Mouse (Mus musculus) heart, embryonic 16.5 days (tissue): ENCODE measurements around the gene Ptprm. TPM values are rescaled to one million over a fixed set of nuclear protein-coding genes. Genes with fewer than 3 reads are reported as not detected.

Experiments used
- ATAC-seq: fragments of 200-750 bp; cut with Nextera tagmentation; replicated peaks from 2 replicates; pipeline ENCODE4 v1.8.0; 2017; ENCODE audit warnings: moderate number of reproducible peaks; ENCODE audit not compliant: insufficient read depth, low FRiP score; ENCODE audit errors: extremely low read depth
- H3K27ac ChIP-seq: fragments of 300-500 bp; sonication (generic); 2 replicates; pipeline ENCODE4 v1.5.1; 2014; ENCODE audit warnings: mild to moderate bottlenecking, low read length, control low read depth, moderate library complexity
- H3K27me3 ChIP-seq: fragments of 300-500 bp; sonication (generic); 2 replicates; pipeline ENCODE4 v1.6.1; 2014; ENCODE audit warnings: low read length, mixed read lengths; ENCODE audit not compliant: control insufficient read depth, insufficient read depth
- H3K36me3 ChIP-seq: fragments of 300-500 bp; sonication (generic); 2 replicates; pipeline ENCODE4 v1.6.1; 2014; ENCODE audit not compliant: control insufficient read depth, insufficient read depth
- H3K4me1 ChIP-seq: fragments of 300-500 bp; sonication (generic); 2 replicates; pipeline ENCODE4 v1.6.1; 2014; ENCODE audit warnings: low read length, mixed read lengths; ENCODE audit not compliant: control insufficient read depth, insufficient read depth
- H3K4me2 ChIP-seq: fragments of 300-500 bp; sonication (generic); 2 replicates; pipeline ENCODE4 v1.6.1; 2014; ENCODE audit warnings: low read depth, mild to moderate bottlenecking, control low read depth, low read length
- H3K4me3 ChIP-seq: fragments of 300-500 bp; sonication (generic); 2 replicates; pipeline ENCODE4 v1.5.1; 2014; ENCODE audit warnings: mild to moderate bottlenecking, control low read depth, low read length
- H3K9ac ChIP-seq: fragments of 300-500 bp; sonication (generic); 2 replicates; pipeline ENCODE4 v1.6.1; 2014; ENCODE audit warnings: low read length, control low read depth
- H3K9me3 ChIP-seq: fragments of 300-500 bp; sonication (generic); replicated peaks from 2 replicates; pipeline ENCODE4 v1.6.1; 2016; ENCODE audit warnings: low read length; ENCODE audit not compliant: control insufficient read depth
- WGBS: fragments of 180-500 bp; shearing (Covaris S2); extraction: QIAGEN DNeasy Blood & Tissue Kit; methylation state at CpG from one replicate; pipeline ENCODE4 v1.1.7; 2014; 5-methylcytosine and 5-hydroxymethylcytosine counted together
- polyA plus RNA-seq: library from polyadenylated mRNA; unstranded; fragments of >200 nt; fragmentation: Nextera tagmentation; extraction: Ambion mirVana; gene quantifications from 2 replicates; pipeline ENCODE4 v1.2.1, GENCODE M21; 2015

Ptprm gene
- polyA plus RNA-seq, 1 experiment from 2014 or later: 12.8 TPM

DNA sequence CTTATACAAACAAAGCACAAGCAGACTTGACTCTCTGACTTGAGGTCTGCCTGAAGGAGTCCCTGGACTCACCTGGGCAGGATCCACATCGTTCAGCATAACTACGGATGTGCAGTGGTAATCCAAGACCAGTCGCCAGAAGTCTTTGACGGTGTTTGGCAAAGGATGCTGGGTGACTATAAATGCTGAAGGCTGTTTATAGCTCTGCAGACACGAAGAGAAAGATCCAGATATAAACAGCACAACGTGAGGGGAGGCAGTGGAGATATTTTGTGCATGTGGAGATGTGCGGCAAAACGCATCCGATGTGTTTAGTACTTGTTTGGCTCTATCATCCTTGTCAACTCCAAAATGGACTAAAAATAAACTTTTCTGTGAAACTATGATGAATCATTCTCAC, 666.1 kb downstream of the Ptprm start:
- Histone ChIP-seq H3K9me3 (no peaks in the 10 kb centered on the region), H3K4me2 (no peak overlapping the region), H3K9ac (no peak overlapping the region), H3K4me1 (no peaks in the 10 kb centered on the region), H3K27me3 (no peaks in the 10 kb centered on the region), H3K4me3 (no peak overlapping the region), H3K36me3 (no peaks in the 10 kb centered on the region), H3K27ac (no peak overlapping the region)
- ATAC-seq: no peak
- WGBS: 82% methylated on average over 9 of the region's 9 CpGs

DNA sequence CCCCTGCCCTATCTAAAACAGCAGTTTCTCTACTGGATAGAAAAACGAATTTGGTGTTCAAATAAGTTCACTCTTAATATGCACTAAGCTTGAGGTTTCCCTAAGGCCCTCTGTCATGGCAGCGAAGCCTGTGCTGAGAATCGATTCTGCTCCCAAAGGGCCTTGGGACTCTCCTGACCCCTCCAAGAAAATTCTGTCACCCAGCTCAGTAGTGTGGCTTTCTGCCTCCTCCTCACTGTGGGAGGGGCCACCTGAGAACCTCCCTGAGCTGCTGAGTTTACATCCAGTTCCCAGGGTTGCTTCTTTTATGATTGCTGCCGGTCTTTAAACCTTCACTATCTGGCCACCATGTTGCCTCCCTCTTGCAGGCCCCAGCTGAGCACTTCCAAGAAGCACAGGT, 666.7 kb downstream of the Ptprm start:
- Histone ChIP-seq H3K4me3 (no peak overlapping the region), H3K4me2 (no peak overlapping the region), H3K9ac (no peak overlapping the region), H3K9me3 (no peaks in the 10 kb centered on the region), H3K4me1 (no peaks in the 10 kb centered on the region), H3K27me3 (no peaks in the 10 kb centered on the region), H3K27ac (no peak overlapping the region), H3K36me3 (no peaks in the 10 kb centered on the region)
- WGBS: 71% methylated on average over 4 of the region's 4 CpGs
- no peak for ATAC-seq

DNA sequence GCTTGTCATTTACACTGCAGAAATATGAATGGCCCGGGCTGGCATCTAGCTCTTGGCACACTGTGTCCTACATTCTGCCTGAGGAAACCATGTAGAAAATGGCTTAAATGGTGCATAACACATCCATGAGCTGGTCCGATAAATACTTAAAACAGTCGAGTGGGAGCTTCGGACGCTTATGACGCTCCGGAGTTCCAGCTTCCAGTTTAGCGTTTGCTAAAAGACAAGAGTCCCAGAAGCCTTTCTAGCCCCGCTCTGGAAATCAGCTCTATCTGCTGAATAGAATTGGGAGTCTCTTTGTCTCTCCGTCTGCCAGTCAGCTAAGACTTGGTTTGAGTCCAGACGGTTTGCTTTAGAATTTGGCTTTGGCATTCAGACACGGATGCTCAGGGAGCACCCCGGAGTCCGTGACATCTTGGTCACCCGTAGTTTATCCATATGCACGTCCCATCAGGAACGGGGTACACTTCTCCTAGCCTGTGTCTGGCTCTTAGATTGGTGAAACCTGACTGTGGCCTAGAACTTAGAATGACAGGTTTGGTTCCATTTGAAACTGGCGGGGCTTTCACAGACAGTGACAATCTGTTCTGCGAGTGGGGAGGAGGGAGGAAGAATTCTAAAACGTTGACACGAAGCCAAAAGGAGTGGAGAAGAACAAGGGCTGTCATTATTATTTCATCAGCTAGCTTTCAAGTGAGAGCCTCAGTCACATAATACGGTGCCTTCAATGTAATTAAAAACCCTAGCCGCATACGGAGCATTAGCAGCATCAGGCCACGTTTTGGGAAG, 667.4 kb downstream of the Ptprm start:
- no peaks in the 10 kb centered on the region for H3K27me3 ChIP-seq
- H3K9me3 ChIP-seq: no peaks in the 10 kb centered on the region
- no peak overlapping the region for H3K27ac ChIP-seq
- H3K36me3 ChIP-seq: no peaks in the 10 kb centered on the region
- ATAC-seq: no peak
- H3K9ac ChIP-seq: no peak overlapping the region
- H3K4me1 ChIP-seq: no peaks in the 10 kb centered on the region
- H3K4me3 ChIP-seq: no peak overlapping the region
- WGBS: 84% methylated on average over 25 of the region's 25 CpGs
- H3K4me2 ChIP-seq: no peak overlapping the region

DNA sequence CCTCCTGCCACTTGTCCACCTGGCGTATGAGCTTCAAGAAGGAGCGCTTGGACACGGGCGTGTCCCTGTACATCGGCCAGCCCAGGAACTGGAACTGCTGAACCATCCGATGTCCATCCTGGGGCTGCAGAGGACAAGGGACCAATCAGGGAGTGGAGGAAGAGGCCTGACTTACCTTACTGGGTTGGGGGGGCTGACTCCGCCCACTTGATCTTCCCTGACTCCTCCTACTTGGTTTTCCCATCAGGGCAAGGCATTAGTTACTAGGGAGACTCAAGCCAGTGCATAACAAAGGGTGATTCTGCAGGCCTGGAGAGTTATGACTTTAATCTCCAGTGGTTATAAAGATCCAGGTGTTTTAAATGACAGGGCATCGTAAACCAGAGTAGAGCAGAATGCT, 670.8 kb downstream of the Ptprm start:
- Histone ChIP-seq H3K27me3 (no peaks in the 10 kb centered on the region), H3K9me3 (no peaks in the 10 kb centered on the region), H3K9ac (no peak overlapping the region), H3K36me3 (no peaks in the 10 kb centered on the region), H3K4me3 (no peak overlapping the region), H3K27ac (no peak overlapping the region), H3K4me2 (no peak overlapping the region), H3K4me1 (no peaks in the 10 kb centered on the region)
- WGBS: 78% methylated on average over 8 of the region's 8 CpGs
- no peak for ATAC-seq

DNA sequence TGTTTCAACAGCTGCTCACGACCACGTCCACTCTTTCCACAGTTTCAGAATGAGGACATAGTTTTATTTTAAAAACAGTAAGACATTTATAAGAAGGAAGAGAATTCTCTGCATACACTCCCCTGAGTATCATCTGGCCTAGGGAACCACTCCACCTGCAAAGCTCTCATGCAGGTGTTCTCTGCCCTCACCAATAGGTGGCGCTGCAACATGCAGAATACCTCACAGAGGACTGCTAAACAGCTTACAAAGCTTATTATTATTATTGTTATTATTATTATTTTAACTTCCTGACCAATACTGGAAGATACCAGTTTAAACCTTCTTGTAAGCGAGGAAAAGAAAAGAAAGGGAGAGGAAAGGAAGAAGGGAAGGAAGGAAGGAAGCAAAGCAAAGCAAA, 673.6 kb downstream of the Ptprm start:
- H3K9ac ChIP-seq: no peak overlapping the region
- H3K36me3 ChIP-seq: no peaks in the 10 kb centered on the region
- H3K4me3 ChIP-seq: no peak overlapping the region
- H3K27me3 ChIP-seq: no peaks in the 10 kb centered on the region
- no peaks in the 10 kb centered on the region for H3K9me3 ChIP-seq
- H3K4me2 ChIP-seq: no peak overlapping the region
- no peaks in the 10 kb centered on the region for H3K4me1 ChIP-seq
- H3K27ac ChIP-seq: no peak overlapping the region
- no peak for ATAC-seq
- WGBS: 23% methylated on average over 4 of the region's 4 CpGs

DNA sequence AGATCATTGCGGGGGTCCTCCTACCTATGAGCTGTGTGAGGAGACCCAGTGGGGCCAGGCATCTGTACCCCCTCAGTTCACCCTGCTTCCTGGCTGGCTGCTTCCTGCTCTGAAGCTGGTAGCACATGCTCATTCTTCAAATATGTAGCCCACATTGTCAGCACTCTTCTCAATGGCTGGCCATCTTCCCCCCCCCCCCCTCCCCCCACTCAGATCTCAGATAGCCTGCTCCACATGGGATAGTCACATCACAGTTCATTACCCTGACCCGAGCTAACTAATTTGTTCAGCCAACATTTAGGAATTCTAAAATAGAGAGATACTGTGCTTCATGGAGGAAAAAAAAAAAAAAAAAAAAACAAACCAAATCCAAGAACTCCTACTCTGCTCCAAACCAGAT, 679.6 kb downstream of the Ptprm start:
- Histone ChIP-seq H3K4me3 (no peak overlapping the region), H3K27ac (no peak overlapping the region), H3K9ac (no peak overlapping the region), H3K27me3 (no peaks in the 10 kb centered on the region), H3K9me3 (no peaks in the 10 kb centered on the region), H3K36me3 (no peaks in the 10 kb centered on the region), H3K4me2 (no peak overlapping the region), H3K4me1 (no peaks in the 10 kb centered on the region)
- WGBS: 68% methylated on average over 2 of the region's 2 CpGs
- no peak for ATAC-seq

DNA sequence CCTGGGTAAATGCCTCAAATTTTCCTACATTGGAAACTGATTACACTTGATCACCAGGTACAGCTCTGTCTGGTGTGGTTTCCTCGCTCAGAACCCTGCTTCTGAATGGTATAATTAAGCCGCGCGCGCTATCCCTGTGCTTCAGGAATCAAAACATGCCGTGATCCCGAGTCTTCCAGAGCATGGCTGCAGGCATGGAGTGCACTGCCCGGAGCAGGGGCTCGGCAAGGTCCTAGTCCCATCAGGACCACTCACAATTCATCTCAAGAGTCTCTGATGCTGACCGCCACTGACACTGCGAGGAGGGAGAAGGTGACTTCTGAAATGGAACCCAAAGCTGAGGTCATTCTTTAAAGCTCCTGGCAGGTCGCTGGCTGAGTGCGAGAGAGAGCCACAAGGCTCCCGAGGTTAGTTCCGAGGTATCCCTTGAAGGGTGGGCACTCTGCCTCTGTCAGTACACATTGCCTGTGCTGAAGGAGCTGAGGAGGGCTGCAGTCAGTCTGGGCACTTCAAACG, 682.5 kb downstream of the Ptprm start:
- Histone ChIP-seq H3K4me3 (no peak overlapping the region), H3K27me3 (no peaks in the 10 kb centered on the region), H3K9me3 (no peaks in the 10 kb centered on the region), H3K4me1 (no peaks in the 10 kb centered on the region), H3K36me3 (no peaks in the 10 kb centered on the region), H3K4me2 (no peak overlapping the region), H3K9ac (no peak overlapping the region), H3K27ac (no peak overlapping the region)
- ATAC-seq: no peak
- WGBS: 83% methylated on average over 16 of the region's 16 CpGs

DNA sequence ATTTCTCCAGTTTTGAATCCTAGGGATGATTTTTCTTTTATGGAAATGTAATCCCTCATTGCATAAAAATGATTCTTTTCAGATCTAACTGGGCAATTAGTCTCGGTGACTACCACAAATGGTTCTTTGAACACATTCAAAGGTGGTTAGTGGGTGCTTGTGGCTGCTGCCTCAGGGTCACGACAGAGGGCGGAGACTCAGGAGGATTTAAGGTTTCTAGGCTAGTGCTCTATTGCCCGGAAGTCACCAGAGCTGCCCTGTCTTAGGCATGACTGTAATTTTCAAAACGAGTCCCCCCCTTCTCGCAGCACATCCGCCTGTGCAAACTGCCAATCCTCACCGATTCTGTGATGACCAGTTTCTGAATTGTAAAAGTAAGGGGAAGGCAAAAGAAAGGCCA, 683.0 kb downstream of the Ptprm start:
- no peak for ATAC-seq
- no peak overlapping the region for H3K4me3 ChIP-seq
- H3K27me3 ChIP-seq: no peaks in the 10 kb centered on the region
- H3K9me3 ChIP-seq: no peaks in the 10 kb centered on the region
- H3K36me3 ChIP-seq: no peaks in the 10 kb centered on the region
- H3K4me2 ChIP-seq: no peak overlapping the region
- H3K27ac ChIP-seq: no peak overlapping the region
- H3K9ac ChIP-seq: no peak overlapping the region
- 83% methylated on average over 8 of the region's 8 CpGs for WGBS
- H3K4me1 ChIP-seq: no peaks in the 10 kb centered on the region

DNA sequence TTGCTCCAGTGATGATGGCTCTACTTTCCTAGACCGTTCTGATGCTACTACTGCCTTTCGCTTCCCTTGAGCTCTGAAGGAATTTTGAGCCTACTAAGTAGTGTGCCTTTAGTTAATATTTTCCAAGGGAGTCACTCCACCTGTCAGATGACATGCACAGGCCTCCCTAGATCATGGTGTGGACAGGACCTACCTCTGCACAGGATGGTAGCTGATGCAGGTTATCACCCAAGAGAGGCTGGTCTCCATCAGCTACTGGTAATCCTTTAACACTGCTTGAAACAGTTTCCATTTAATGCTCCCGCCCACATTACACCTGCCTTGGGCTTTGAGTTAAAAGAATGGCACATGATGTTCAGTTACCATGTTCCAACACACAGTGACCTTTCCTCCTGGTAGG, 688.5 kb downstream of the Ptprm start:
- WGBS: 81% methylated on average over 3 of the region's 3 CpGs
- H3K36me3 ChIP-seq: no peaks in the 10 kb centered on the region
- no peak overlapping the region for H3K9ac ChIP-seq
- no peak overlapping the region for H3K4me2 ChIP-seq
- no peaks in the 10 kb centered on the region for H3K4me1 ChIP-seq
- H3K9me3 ChIP-seq: no peaks in the 10 kb centered on the region
- no peak overlapping the region for H3K4me3 ChIP-seq
- no peak overlapping the region for H3K27ac ChIP-seq
- ATAC-seq: no peak
- H3K27me3 ChIP-seq: no peaks in the 10 kb centered on the region
